Mouse (Mus musculus) intestine, embryonic 14.5 days (tissue): Measurements from ENCODE around the gene Setd6. TPM values are rescaled to one million over a fixed set of nuclear protein-coding genes. Genes with fewer than 3 reads are reported as not detected.

Experiments used
- ATAC-seq: fragments of 200-750 bp; cut with Nextera tagmentation; replicated peaks from 2 replicates; pipeline ENCODE4 v1.8.0; 2017; ENCODE audit warnings: low read depth, moderate number of reproducible peaks, moderate TSS enrichment, moderate library complexity; ENCODE audit not compliant: low FRiP score, low TSS enrichment
- DNase-seq: peaks from one replicate; pipeline ENCODE4 v3.0.0-alpha.2; 2018; ENCODE audit warnings: low spot score
- H3K27ac ChIP-seq: fragments of 300-500 bp; sonication (generic); 2 replicates; pipeline ENCODE4 v1.5.1; 2014; ENCODE audit warnings: low read depth, mild to moderate bottlenecking, control low read depth
- H3K27me3 ChIP-seq: fragments of 300-500 bp; sonication (generic); replicated peaks from 2 replicates; pipeline ENCODE4 v1.6.1; 2014; ENCODE audit warnings: low read length, control low read depth; ENCODE audit not compliant: control insufficient read depth, insufficient read depth
- H3K36me3 ChIP-seq: fragments of 300-500 bp; sonication (generic); 2 replicates; pipeline ENCODE4 v1.6.1; 2014; ENCODE audit warnings: low read length, control low read depth; ENCODE audit not compliant: control insufficient read depth, insufficient read depth
- H3K4me1 ChIP-seq: fragments of 300-500 bp; sonication (generic); replicated peaks from 2 replicates; pipeline ENCODE4 v1.6.1; 2014; ENCODE audit warnings: low read length, control low read depth, mixed read lengths; ENCODE audit not compliant: control insufficient read depth, insufficient read depth
- H3K4me2 ChIP-seq: fragments of 300-500 bp; sonication (generic); 2 replicates; pipeline ENCODE4 v1.6.1; 2014; ENCODE audit warnings: low read length
- H3K4me3 ChIP-seq: fragments of 300-500 bp; sonication (generic); 2 replicates; pipeline ENCODE4 v1.5.1; 2014; ENCODE audit warnings: low read depth, low read length, control low read depth, mixed read lengths
- H3K9ac ChIP-seq: fragments of 300-500 bp; sonication (generic); 2 replicates; pipeline ENCODE4 v1.6.1; 2014; ENCODE audit warnings: mild to moderate bottlenecking, low read length
- H3K9me3 ChIP-seq: fragments of 300-500 bp; sonication (generic); 2 replicates; pipeline ENCODE4 v1.6.1; 2016; ENCODE audit warnings: low read length, control low read depth; ENCODE audit not compliant: control insufficient read depth
- WGBS: fragments of 180-500 bp; shearing (Covaris S2); extraction: QIAGEN DNeasy Blood & Tissue Kit; methylation state at CpG from one replicate; pipeline ENCODE4 v1.1.7; 2014; 5-methylcytosine and 5-hydroxymethylcytosine counted together
- polyA plus RNA-seq: library from polyadenylated mRNA; unstranded; fragments of >200 nt; fragmentation: Nextera tagmentation; extraction: Ambion mirVana; gene quantifications from 2 replicates; pipeline ENCODE4 v1.2.1, GENCODE M21; 2014

Setd6 gene
- polyA plus RNA-seq, 1 experiment from 2014 or later = 21.5 TPM

GRCm38 (mm10) chr8:95714837-95715413 lies 756 bp upstream of the Setd6 start:
- H3K9ac ChIP-seq = no peak overlapping the region
- 85% methylated on average over 6 of the region's 6 CpGs for WGBS
- H3K4me1 ChIP-seq = peaks cover 8% of the 10 kb centered on the region
- no peaks in the 10 kb centered on the region for H3K27me3 ChIP-seq
- H3K27ac ChIP-seq = no peak overlapping the region
- peak overlapping the region; percentile 83; the same call in 1 of the 2 replicates for H3K4me3 ChIP-seq
- H3K36me3 ChIP-seq = peaks cover 28% of the 10 kb centered on the region
- H3K4me2 ChIP-seq = peak overlapping the region; percentile 87
- ATAC-seq (no peak), DNase-seq (no peak)
- no peaks in the 10 kb centered on the region for H3K9me3 ChIP-seq

- no peaks in the 10 kb centered on the region for H3K9me3 ChIP-seq
- peaks cover 46% of the 10 kb centered on the region for H3K36me3 ChIP-seq
- peak; percentile 62 for DNase-seq
- no peak for ATAC-seq
- H3K4me2 ChIP-seq = peak overlapping the region; percentile 87
- H3K4me1 ChIP-seq = peaks cover 8% of the 10 kb centered on the region
- no peaks in the 10 kb centered on the region for H3K27me3 ChIP-seq
- peak overlapping the region; percentile 74 for H3K9ac ChIP-seq
- H3K27ac ChIP-seq = no peak overlapping the region
- 21% methylated on average over 21 of the region's 21 CpGs for WGBS
- peak overlapping the region; percentile 83 for H3K4me3 ChIP-seq
These were observed 1.1 kb downstream of the Setd6 start for GRCm38 (mm10) chr8:95716546-95717335.

- ATAC-seq = no peak
- WGBS = 84% methylated on average over 4 of the region's 4 CpGs
- Histone ChIP-seq H3K36me3 (peaks cover 99% of the 10 kb centered on the region), H3K4me1 (no peaks in the 10 kb centered on the region), H3K9me3 (no peaks in the 10 kb centered on the region), H3K9ac (no peak overlapping the region), H3K4me3 (no peak overlapping the region), H3K27me3 (no peaks in the 10 kb centered on the region), H3K4me2 (no peak overlapping the region), H3K27ac (no peak overlapping the region)
- DNase-seq = no peak
These were observed 11.9 kb downstream of the Setd6 start for GRCm38 (mm10) chr8:95727625-95728024.

GRCm38 (mm10) chr8:95738596-95738995 lies 22.9 kb downstream of the Setd6 start:
- Histone ChIP-seq H3K4me2 (no peak overlapping the region), H3K27me3 (no peaks in the 10 kb centered on the region), H3K27ac (no peak overlapping the region), H3K4me3 (no peak overlapping the region), H3K9ac (no peak overlapping the region), H3K9me3 (no peaks in the 10 kb centered on the region), H3K36me3 (peaks cover 96% of the 10 kb centered on the region), H3K4me1 (no peaks in the 10 kb centered on the region)
- no peak for DNase-seq
- no peak for ATAC-seq
- 80% methylated on average over 7 of the region's 7 CpGs for WGBS

- no peaks in the 10 kb centered on the region for H3K9me3 ChIP-seq
- no peak overlapping the region for H3K27ac ChIP-seq
- no peaks in the 10 kb centered on the region for H3K27me3 ChIP-seq
- ATAC-seq (no peak), DNase-seq (no peak)
- H3K36me3 ChIP-seq = peaks cover 98% of the 10 kb centered on the region
- no peaks in the 10 kb centered on the region for H3K4me1 ChIP-seq
- H3K4me3 ChIP-seq = no peak overlapping the region
- no peak overlapping the region for H3K4me2 ChIP-seq
- H3K9ac ChIP-seq = no peak overlapping the region
- WGBS = 89% methylated on average over 7 of the region's 7 CpGs
These were observed 26.1 kb downstream of the Setd6 start for GRCm38 (mm10) chr8:95741732-95742131.

GRCm38 (mm10) chr8:95748028-95748427 lies 32.3 kb downstream of the Setd6 start:
- no peak overlapping the region for H3K9ac ChIP-seq
- peaks cover 98% of the 10 kb centered on the region for H3K36me3 ChIP-seq
- no peak overlapping the region for H3K4me2 ChIP-seq
- DNase-seq = no peak
- no peaks in the 10 kb centered on the region for H3K4me1 ChIP-seq
- no peaks in the 10 kb centered on the region for H3K27me3 ChIP-seq
- ATAC-seq = no peak
- no peak overlapping the region for H3K27ac ChIP-seq
- no peak overlapping the region for H3K4me3 ChIP-seq
- 90% methylated on average over 4 of the region's 4 CpGs for WGBS
- H3K9me3 ChIP-seq = no peaks in the 10 kb centered on the region

- H3K36me3 ChIP-seq = peaks cover 95% of the 10 kb centered on the region
- no peak overlapping the region for H3K27ac ChIP-seq
- WGBS = 100% methylated on average over 1 of the region's 1 CpGs
- H3K9ac ChIP-seq = no peak overlapping the region
- ATAC-seq = no peak
- H3K9me3 ChIP-seq = no peaks in the 10 kb centered on the region
- H3K4me1 ChIP-seq = no peaks in the 10 kb centered on the region
- no peak overlapping the region for H3K4me2 ChIP-seq
- H3K27me3 ChIP-seq = no peaks in the 10 kb centered on the region
- DNase-seq = no peak
- no peak overlapping the region for H3K4me3 ChIP-seq
These were observed 36.2 kb downstream of the Setd6 start for GRCm38 (mm10) chr8:95751924-95752323.

GRCm38 (mm10) chr8:95760323-95760722 lies 44.6 kb downstream of the Setd6 start:
- no peak overlapping the region for H3K9ac ChIP-seq
- DNase-seq (no peak), ATAC-seq (no peak)
- H3K4me3 ChIP-seq = no peak overlapping the region
- H3K36me3 ChIP-seq = peaks cover 98% of the 10 kb centered on the region
- no peak overlapping the region for H3K4me2 ChIP-seq
- H3K27ac ChIP-seq = no peak overlapping the region
- no peaks in the 10 kb centered on the region for H3K27me3 ChIP-seq
- WGBS = 72% methylated on average over 6 of the region's 6 CpGs
- H3K4me1 ChIP-seq = no peaks in the 10 kb centered on the region
- no peaks in the 10 kb centered on the region for H3K9me3 ChIP-seq

GRCm38 (mm10) chr8:95764133-95764532 lies 48.5 kb downstream of the Setd6 start:
- Histone ChIP-seq H3K27ac (no peak overlapping the region), H3K27me3 (no peaks in the 10 kb centered on the region), H3K4me2 (no peak overlapping the region), H3K4me1 (no peaks in the 10 kb centered on the region), H3K9me3 (no peaks in the 10 kb centered on the region), H3K4me3 (no peak overlapping the region), H3K36me3 (peaks cover 98% of the 10 kb centered on the region), H3K9ac (no peak overlapping the region)
- DNase-seq (no peak), ATAC-seq (no peak)
- 85% methylated on average over 1 of the region's 1 CpGs for WGBS
